Mouse (Mus musculus): ENCODE data around the gene Gucd1.

DNA sequence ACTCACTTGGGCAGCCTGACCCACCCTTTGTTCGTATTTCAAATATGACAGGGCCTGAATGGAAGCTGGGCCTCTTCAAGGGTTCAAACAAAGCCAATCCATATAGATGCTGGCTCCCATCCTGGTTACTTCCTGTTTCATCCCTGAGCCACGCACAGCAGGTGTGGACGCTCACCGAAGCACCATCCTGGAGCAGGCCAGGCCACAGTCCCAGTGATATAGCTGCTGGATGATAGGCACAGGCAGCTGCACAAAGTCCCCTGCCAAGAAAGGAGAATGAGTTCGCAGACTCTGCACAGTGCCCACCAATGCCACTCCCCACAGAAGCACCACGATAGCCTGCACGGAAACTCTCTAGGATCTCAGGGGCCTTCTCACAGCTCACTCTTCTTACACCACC lies 5.9 kb downstream of the Gucd1 start:
- TF ChIP-seq HCFC1 (IDR thresholded peaks at IDR 0.05; ENCODE audit: low read depth, low read length), result no peak
- TF ChIP-seq MEF2A (IDR thresholded peaks at IDR 0.05; ENCODE audit: borderline replicate concordance, low read depth, low read length), result no peak
- no peak for TF ChIP-seq TCF12 (IDR thresholded peaks at IDR 0.05; ENCODE audit: low read depth, low read length)

All from CH12.LX (cell line).